Mouse (Mus musculus) liver, adult 2 months (tissue): Measurements from ENCODE around the gene Mfsd4b1.

Source experiments
- CTCF ChIP-seq: fragments of 200-500 bp; IDR thresholded peaks from 2 replicates; pipeline ENCODE4 v1.5.1; 2011; ENCODE audit warnings: low read depth, low read length, control low read depth
- POLR2A ChIP-seq: fragments of 200-500 bp; IDR thresholded peaks from 2 replicates; pipeline ENCODE4 v1.6.1; 2011; ENCODE audit warnings: low read length, control low read depth; ENCODE audit not compliant: insufficient read depth; ENCODE audit errors: extremely low read depth

- TF ChIP-seq CTCF (no peak), POLR2A (no peak)
These were observed 63.2 kb downstream of the Mfsd4b1 start for GRCm38 (mm10) chr10:39961906-39962305.
